Mouse (Mus musculus): ENCODE results near the gene Vkorc1.
A peak's percentile ranks its signal among the peaks of the same experiment; 100 is the strongest.

GRCm38 (mm10) chr7:127925252-127925651 lies 29.8 kb upstream of the Vkorc1 start:
- no peak for TF ChIP-seq POLR2A (IDR thresholded peaks at IDR 0.05; ENCODE audit: insufficient read depth, low read length)
- TF ChIP-seq CTCF (IDR thresholded peaks at IDR 0.05; ENCODE audit: low read depth, low read length): no peak
- TF ChIP-seq EP300 (IDR thresholded peaks at IDR 0.05; ENCODE audit: insufficient read depth, low read depth, low read length): 0 out of 2 replicates have a peak, but pooled peaks have one; percentile 59
